Mouse (Mus musculus): ENCODE results near the gene Ptk7.

DNA sequence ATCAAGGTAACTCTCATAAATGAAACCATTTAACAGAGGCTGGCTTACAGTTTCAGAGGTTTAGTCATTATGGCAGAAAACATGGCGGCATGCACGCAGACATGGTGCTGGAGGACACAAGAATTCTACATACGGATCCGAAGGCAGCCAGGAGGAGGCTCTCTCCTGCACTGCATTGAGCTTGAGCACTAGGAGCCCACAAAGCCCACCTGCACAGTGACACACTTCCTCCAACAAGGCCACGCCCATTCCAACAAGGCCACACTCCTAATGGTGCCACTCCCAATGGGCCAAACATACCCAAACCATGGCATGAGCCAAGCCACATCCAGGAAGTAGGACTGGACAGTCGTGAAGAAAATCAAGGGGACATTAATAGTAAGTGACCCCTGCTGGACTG lies 18.0 kb downstream of the Ptk7 start:
- TF ChIP-seq POLR2A (IDR thresholded peaks at IDR 0.05; ENCODE audit: control insufficient read depth, low read depth, low read length): no peak
- no peak for TF ChIP-seq CTCF (IDR thresholded peaks at IDR 0.05; ENCODE audit: control insufficient read depth, insufficient read depth, insufficient replicate concordance, low read depth, low read length)

Measured in testis, adult 2 months (tissue).